ENCODE assay signal across 8 mouse cellular contexts in genomic region chr8:70211726-70212111, GRCm38 (mm10). TPM values are rescaled to one million over a fixed set of nuclear protein-coding genes. Genes with fewer than 3 reads are reported as not detected.
A peak's percentile ranks its signal among the peaks of the same experiment; 100 is the strongest.
DNase-seq lines count a peak whose midpoint lies in the region; ATAC-seq and TF ChIP-seq lines count a peak whose summit lies in the region.

No protein-coding gene starts in this region.

- peaks cover 35% of the 10 kb centered on the region; the same call in 1 of the 2 replicates for H3K79me2 ChIP-seq in liver, adult 2 months (ENCODE audit: control insufficient read depth, insufficient read depth, low read length)

- TF ChIP-seq CTCF in liver, adult 2 months (IDR thresholded peaks at IDR 0.05; ENCODE audit: low read depth, low read length): no peak

- peaks cover 6% of the 10 kb centered on the region for H3K36me3 ChIP-seq in megakaryocyte, embryonic 14.5 days (replicated peaks; ENCODE audit: low read length)
- H3K36me3 ChIP-seq in forebrain, embryonic 15.5 days: no peaks in the 10 kb centered on the region
- H3K36me3 ChIP-seq in liver, adult 2 months (ENCODE audit: control insufficient read depth, insufficient read depth, low read length): no peaks in the 10 kb centered on the region
- no peaks in the 10 kb centered on the region for H3K36me3 ChIP-seq in stomach, embryonic 15.5 days

- H3K4me3 ChIP-seq in megakaryocyte, embryonic 14.5 days (replicated peaks): peak overlapping the region; percentile 96
- peak overlapping the region; percentile 62 for H3K4me3 ChIP-seq in forebrain, embryonic 15.5 days
- peak overlapping the region; percentile 67 for H3K4me3 ChIP-seq in liver, adult 2 months (ENCODE audit: insufficient read depth, low read depth, low read length)
- H3K4me3 ChIP-seq in stomach, embryonic 15.5 days (replicated peaks): peak overlapping the region; percentile 71

- no peaks in the 10 kb centered on the region for H3K27me3 ChIP-seq in megakaryocyte, embryonic 14.5 days (replicated peaks)
- H3K27me3 ChIP-seq in forebrain, embryonic 15.5 days: peaks cover 14% of the 10 kb centered on the region
- H3K27me3 ChIP-seq in liver, adult 2 months (ENCODE audit: control insufficient read depth, insufficient read depth, low read length): no peaks in the 10 kb centered on the region
- H3K27me3 ChIP-seq in stomach, embryonic 15.5 days (replicated peaks): no peaks in the 10 kb centered on the region

- H3K4me2 ChIP-seq in forebrain, embryonic 15.5 days (replicated peaks): peak overlapping the region; percentile 96
- H3K4me2 ChIP-seq in stomach, embryonic 15.5 days: peak overlapping the region; percentile 99

- 3% methylated on average over 30 of the region's 31 CpGs for WGBS in forebrain, embryonic 15.5 days
- under 1% methylated on average over 30 of the region's 31 CpGs for WGBS in liver, adult 2 months
- 1% methylated on average over 31 of the region's 31 CpGs for WGBS in stomach, embryonic 15.5 days

- H3K4me1 ChIP-seq in megakaryocyte, embryonic 14.5 days: peaks cover 91% of the 10 kb centered on the region
- H3K4me1 ChIP-seq in forebrain, embryonic 15.5 days: peaks cover 17% of the 10 kb centered on the region
- H3K4me1 ChIP-seq in liver, adult 2 months (ENCODE audit: control insufficient read depth, insufficient read depth, low read length): peaks cover 19% of the 10 kb centered on the region
- H3K4me1 ChIP-seq in stomach, embryonic 15.5 days: peaks cover 6% of the 10 kb centered on the region; the same call in 1 of the 2 replicates

- H3K27ac ChIP-seq in forebrain, embryonic 15.5 days (replicated peaks): peak overlapping the region; percentile 70
- peak overlapping the region; percentile 82 for H3K27ac ChIP-seq in liver, adult 2 months (replicated peaks; ENCODE audit: insufficient read depth, low read depth, low read length)
- H3K27ac ChIP-seq in stomach, embryonic 15.5 days: no peak overlapping the region

- ATAC-seq in megakaryocyte, adult 5-6 weeks (ENCODE audit: poor library complexity, severe bottlenecking): no peak
- ATAC-seq in forebrain, embryonic 15.5 days (replicated peaks): no peak
- ATAC-seq in stomach, embryonic 15.5 days (ENCODE audit: insufficient read depth, low FRiP score, low read depth): no peak

- TF ChIP-seq POLR2A in liver, adult 2 months (IDR thresholded peaks at IDR 0.05; ENCODE audit: extremely low read depth, insufficient read depth, low read length): no peak

- peak; percentile 49 to 63 for DNase-seq in adrenal gland, postnatal 36 days
- DNase-seq in adrenal gland, adult 8-10 months: no peak
- DNase-seq in liver, adult 2 months (ENCODE audit: extremely low read depth, low read depth, low spot score): no peak
- no peak for DNase-seq in urinary bladder, postnatal 25 days (ENCODE audit: low spot score)

- H3K9me3 ChIP-seq in megakaryocyte, embryonic 14.5 days: no peaks in the 10 kb centered on the region
- H3K9me3 ChIP-seq in forebrain, embryonic 15.5 days: no peaks in the 10 kb centered on the region
- no peaks in the 10 kb centered on the region for H3K9me3 ChIP-seq in stomach, embryonic 15.5 days

- peak overlapping the region; percentile 69 for H3K9ac ChIP-seq in forebrain, embryonic 15.5 days (replicated peaks)
- peak overlapping the region; percentile 92 for H3K9ac ChIP-seq in liver, adult 2 months (ENCODE audit: low read depth, low read length)
- H3K9ac ChIP-seq in stomach, embryonic 15.5 days: peak overlapping the region; percentile 47; the same call in 1 of the 2 replicates

RNA-seq across cellular contexts. Expression of gene Slc25a42, which starts 0.4 kb away (rescaled TPM):
- total RNA-seq in adrenal gland, postnatal 36 days (2021): 10 to 100 TPM; 28.5 to 44.0 TPM
- total RNA-seq in adrenal gland, adult 8-10 months (2022): 10 to 100 TPM; 41.0 to 54.2 (median 43.1) TPM
- polyA plus RNA-seq in megakaryocyte, embryonic 14.5 days (2012; ENCODE audit: insufficient read depth, low replicate concordance): 5.0 and 5.5 TPM in 2 replicates
- 0.75 and 1.4 TPM in 2 replicates for total RNA-seq in megakaryocyte, adult 5-6 weeks (2015)
- 0.29 and 0.45 TPM in 2 replicates for total RNA-seq in megakaryocyte, adult 5-6 weeks (2017)
- 3.8 and 4.4 TPM in 2 replicates for polyA plus RNA-seq in forebrain, embryonic 15.5 days (2015; fragmentation: Nextera tagmentation; extraction: Ambion mirVana)
- 31.4 and 48.5 TPM in 2 replicates for total RNA-seq in liver, adult 2 months (2014; rRNA removed)
- polyA plus RNA-seq in liver, adult 2 months (2012; rRNA removed): 96.9 and 117 TPM in 2 replicates
- 4.7 and 6.4 TPM in 2 replicates for polyA plus RNA-seq in stomach, embryonic 15.5 days (2015; fragmentation: Nextera tagmentation; extraction: Ambion mirVana)

RNA-seq across cellular contexts. Expression of gene Sugp2, which starts 22.3 kb away (rescaled TPM):
- 10 to 100 TPM; 24.0 to 34.1 TPM for total RNA-seq in adrenal gland, postnatal 36 days (2021)
- total RNA-seq in adrenal gland, adult 8-10 months (2022): 10 to 100 TPM; 34.6 to 65.6 (median 46.1) TPM
- 29.7 and 31.6 TPM in 2 replicates for polyA plus RNA-seq in megakaryocyte, embryonic 14.5 days (2012; ENCODE audit: insufficient read depth, low replicate concordance)
- 24.1 and 27.9 TPM in 2 replicates for total RNA-seq in megakaryocyte, adult 5-6 weeks (2015)
- 19.5 and 23.1 TPM in 2 replicates for total RNA-seq in megakaryocyte, adult 5-6 weeks (2017)
- 83.3 and 85.6 TPM in 2 replicates for polyA plus RNA-seq in forebrain, embryonic 15.5 days (2015; fragmentation: Nextera tagmentation; extraction: Ambion mirVana)
- total RNA-seq in liver, adult 2 months (2014; rRNA removed): 5.3 and 7.0 TPM in 2 replicates
- 9.7 and 12.4 TPM in 2 replicates for polyA plus RNA-seq in liver, adult 2 months (2012; rRNA removed)
- polyA plus RNA-seq in stomach, embryonic 15.5 days (2015; fragmentation: Nextera tagmentation; extraction: Ambion mirVana): 26.0 and 27.2 TPM in 2 replicates

RNA-seq across cellular contexts. Expression of gene Armc6, which starts 22.5 kb away (rescaled TPM):
- 10 to 100 TPM; 10.7 to 13.6 TPM for total RNA-seq in adrenal gland, postnatal 36 days (2021)
- total RNA-seq in adrenal gland, adult 8-10 months (2022): 10 to 100 TPM; 13.3 to 19.3 (median 16.0) TPM
- polyA plus RNA-seq in megakaryocyte, embryonic 14.5 days (2012; ENCODE audit: insufficient read depth, low replicate concordance): 22.2 and 27.8 TPM in 2 replicates
- total RNA-seq in megakaryocyte, adult 5-6 weeks (2015): 4.4 and 4.5 TPM in 2 replicates
- total RNA-seq in megakaryocyte, adult 5-6 weeks (2017): 2.6 and 5.6 TPM in 2 replicates
- polyA plus RNA-seq in forebrain, embryonic 15.5 days (2015; fragmentation: Nextera tagmentation; extraction: Ambion mirVana): 90.3 and 94.5 TPM in 2 replicates
- 4.4 and 6.2 TPM in 2 replicates for total RNA-seq in liver, adult 2 months (2014; rRNA removed)
- polyA plus RNA-seq in liver, adult 2 months (2012; rRNA removed): 9.6 and 11.6 TPM in 2 replicates
- polyA plus RNA-seq in stomach, embryonic 15.5 days (2015; fragmentation: Nextera tagmentation; extraction: Ambion mirVana): 21.7 and 26.4 TPM in 2 replicates

RNA-seq across cellular contexts. Expression of gene Tmem161a, which starts 39.6 kb away (rescaled TPM):
- 10 to 100 TPM; 70.2 to 74.5 TPM for total RNA-seq in adrenal gland, postnatal 36 days (2021)
- total RNA-seq in adrenal gland, adult 8-10 months (2022): 10 to 100 TPM; 70.3 to 95.5 (median 90.6) TPM
- 63.2 and 162 TPM in 2 replicates for polyA plus RNA-seq in megakaryocyte, embryonic 14.5 days (2012; ENCODE audit: insufficient read depth, low replicate concordance)
- 7.4 and 7.8 TPM in 2 replicates for total RNA-seq in megakaryocyte, adult 5-6 weeks (2015)
- total RNA-seq in megakaryocyte, adult 5-6 weeks (2017): 3.9 and 8.5 TPM in 2 replicates
- polyA plus RNA-seq in forebrain, embryonic 15.5 days (2015; fragmentation: Nextera tagmentation; extraction: Ambion mirVana): 54.2 and 58.1 TPM in 2 replicates
- total RNA-seq in liver, adult 2 months (2014; rRNA removed): 18.3 and 20.4 TPM in 2 replicates
- 40.4 and 60.4 TPM in 2 replicates for polyA plus RNA-seq in liver, adult 2 months (2012; rRNA removed)
- 54.4 and 59.0 TPM in 2 replicates for polyA plus RNA-seq in stomach, embryonic 15.5 days (2015; fragmentation: Nextera tagmentation; extraction: Ambion mirVana)

Comparison
In these comparisons a context has a peak if more than half of its experiments do, and no peak if none do; other contexts are left out.
1. DNase-seq: peak in adrenal gland, postnatal 36 days (2 of 2); none in adrenal gland, adult 8-10 months (single experiment), liver, adult 2 months (single experiment) and urinary bladder, postnatal 25 days (single experiment).
2. RNA of gene Slc25a42, which starts 0.4 kb away (total RNA-seq): 41.0 to 54.2 TPM in adrenal gland, adult 8-10 months, 28.5 to 44.0 TPM in adrenal gland, postnatal 36 days and 31.4 to 48.5 TPM in liver, adult 2 months; 0.29 to 1.4 TPM in megakaryocyte, adult 5-6 weeks; every median in the first group is over 10 times any median in the second.
3. Peak in every context shown above with its lines, with median percentiles within 50 percentile points of each other: H3K4me3 ChIP-seq and H3K9ac ChIP-seq.